Mouse (Mus musculus) lung, embryonic 14.5 days (tissue): ENCODE data around the gene Myh7. TPM values are rescaled to one million over a fixed set of nuclear protein-coding genes. Genes with fewer than 3 reads are reported as not detected.

Experiments used
- ATAC-seq: fragments of 200-750 bp; cut with Nextera tagmentation; 2 replicates; pipeline ENCODE4 v1.8.0; 2017; ENCODE audit warnings: mild to moderate bottlenecking, moderate TSS enrichment, moderate library complexity; ENCODE audit not compliant: insufficient read depth
- DNase-seq: peaks from one replicate; pipeline ENCODE4 v3.0.0-alpha.2; 2015
- H3K27ac ChIP-seq: fragments of 300-500 bp; sonication (generic); 2 replicates; pipeline ENCODE4 v1.5.1; 2014; ENCODE audit warnings: low read depth, mild to moderate bottlenecking, moderate library complexity
- H3K27me3 ChIP-seq: fragments of 300-500 bp; sonication (generic); 2 replicates; pipeline ENCODE4 v1.6.1; 2014; ENCODE audit warnings: low read length, control low read depth; ENCODE audit not compliant: insufficient read depth
- H3K36me3 ChIP-seq: fragments of 300-500 bp; sonication (generic); 2 replicates; pipeline ENCODE4 v1.6.1; 2014; ENCODE audit warnings: control low read depth; ENCODE audit not compliant: insufficient read depth
- H3K4me1 ChIP-seq: fragments of 300-500 bp; sonication (generic); 2 replicates; pipeline ENCODE4 v1.6.1; 2014; ENCODE audit warnings: antibody characterized with exemption, control low read depth; ENCODE audit not compliant: insufficient read depth
- H3K4me2 ChIP-seq: fragments of 300-500 bp; sonication (generic); 2 replicates; pipeline ENCODE4 v1.6.1; 2014; ENCODE audit warnings: mild to moderate bottlenecking
- H3K4me3 ChIP-seq: fragments of 300-500 bp; sonication (generic); 2 replicates; pipeline ENCODE4 v1.5.1; 2014; ENCODE audit warnings: low read depth, low read length
- H3K9ac ChIP-seq: fragments of 300-500 bp; sonication (generic); 2 replicates; pipeline ENCODE4 v1.6.1; 2014
- H3K9me3 ChIP-seq: fragments of 300-500 bp; sonication (generic); 2 replicates; pipeline ENCODE4 v1.6.1; 2016; ENCODE audit warnings: low read depth, low read length, control low read depth
- CTCF ChIP-seq: IDR thresholded peaks from 2 replicates; pipeline ENCODE4 v1.5.1; 2016; ENCODE audit warnings: antibody characterized with exemption, low read depth
- WGBS: fragments of 180-500 bp; shearing (Covaris S2); extraction: QIAGEN DNeasy Blood & Tissue Kit; methylation state at CpG from one replicate; pipeline ENCODE4 v1.1.7; 2014; 5-methylcytosine and 5-hydroxymethylcytosine counted together
- polyA plus RNA-seq: library from polyadenylated mRNA; unstranded; fragments of >200 nt; fragmentation: Nextera tagmentation; extraction: Ambion mirVana; gene quantifications from 2 replicates; pipeline ENCODE4 v1.2.1, GENCODE M21; 2014

Myh7 gene
- polyA plus RNA-seq, 1 experiment from 2014 or later = 3.6 TPM

- TF ChIP-seq CTCF = peak; percentile 16
- Histone ChIP-seq H3K4me3 (no peak overlapping the region), H3K27me3 (no peaks in the 10 kb centered on the region), H3K4me2 (no peak overlapping the region), H3K36me3 (peaks cover 52% of the 10 kb centered on the region), H3K9ac (no peak overlapping the region), H3K27ac (no peak overlapping the region), H3K4me1 (no peaks in the 10 kb centered on the region), H3K9me3 (no peaks in the 10 kb centered on the region)
- ATAC-seq (no peak), DNase-seq (no peak)
- WGBS = 72% methylated on average over 5 of the region's 5 CpGs
Measured at GRCm38 (mm10) chr14:55025527-55025926, 31.1 kb upstream of the Myh7 start.

- H3K9me3 ChIP-seq = no peaks in the 10 kb centered on the region
- 61% methylated on average over 7 of the region's 7 CpGs for WGBS
- H3K4me1 ChIP-seq = no peaks in the 10 kb centered on the region
- DNase-seq (peak; percentile 84), ATAC-seq (no peak)
- H3K27me3 ChIP-seq = no peaks in the 10 kb centered on the region
- H3K27ac ChIP-seq = no peak overlapping the region
- H3K4me2 ChIP-seq = no peak overlapping the region
- peaks cover 57% of the 10 kb centered on the region for H3K36me3 ChIP-seq
- H3K4me3 ChIP-seq = no peak overlapping the region
- no peak overlapping the region for H3K9ac ChIP-seq
- peak; percentile 72 for TF ChIP-seq CTCF
Measured at GRCm38 (mm10) chr14:55024236-55024635, 29.8 kb upstream of the Myh7 start.

GRCm38 (mm10) chr14:55023011-55023410, 28.6 kb upstream of the Myh7 start:
- H3K9ac ChIP-seq = no peak overlapping the region
- H3K36me3 ChIP-seq = peaks cover 63% of the 10 kb centered on the region
- no peak for TF ChIP-seq CTCF
- no peak for DNase-seq
- no peaks in the 10 kb centered on the region for H3K9me3 ChIP-seq
- no peak overlapping the region for H3K27ac ChIP-seq
- ATAC-seq = no peak
- no peak overlapping the region for H3K4me2 ChIP-seq
- H3K4me1 ChIP-seq = no peaks in the 10 kb centered on the region
- H3K4me3 ChIP-seq = no peak overlapping the region
- no peaks in the 10 kb centered on the region for H3K27me3 ChIP-seq
- WGBS = 91% methylated on average over 15 of the region's 15 CpGs

GRCm38 (mm10) chr14:55020394-55020793, 26.0 kb upstream of the Myh7 start:
- no peak overlapping the region for H3K4me2 ChIP-seq
- H3K36me3 ChIP-seq = peaks cover 68% of the 10 kb centered on the region
- 87% methylated on average over 9 of the region's 9 CpGs for WGBS
- no peak overlapping the region for H3K9ac ChIP-seq
- TF ChIP-seq CTCF = no peak
- no peak overlapping the region for H3K4me3 ChIP-seq
- no peaks in the 10 kb centered on the region for H3K27me3 ChIP-seq
- DNase-seq = no peak
- H3K9me3 ChIP-seq = no peaks in the 10 kb centered on the region
- ATAC-seq = no peak
- no peak overlapping the region for H3K27ac ChIP-seq
- H3K4me1 ChIP-seq = no peaks in the 10 kb centered on the region

- no peaks in the 10 kb centered on the region for H3K27me3 ChIP-seq
- 87% methylated on average over 16 of the region's 16 CpGs for WGBS
- H3K27ac ChIP-seq = no peak overlapping the region
- ATAC-seq (no peak), DNase-seq (no peak)
- no peak overlapping the region for H3K9ac ChIP-seq
- H3K36me3 ChIP-seq = peaks cover 35% of the 10 kb centered on the region
- no peak overlapping the region for H3K4me2 ChIP-seq
- H3K9me3 ChIP-seq = no peaks in the 10 kb centered on the region
- TF ChIP-seq CTCF = no peak
- H3K4me1 ChIP-seq = no peaks in the 10 kb centered on the region
- H3K4me3 ChIP-seq = no peak overlapping the region
Measured at GRCm38 (mm10) chr14:55016876-55017275, 22.4 kb upstream of the Myh7 start.

- H3K27me3 ChIP-seq = no peaks in the 10 kb centered on the region
- H3K4me1 ChIP-seq = no peaks in the 10 kb centered on the region
- no peak for TF ChIP-seq CTCF
- H3K4me3 ChIP-seq = peak overlapping the region; percentile 65
- H3K4me2 ChIP-seq = peak overlapping the region; percentile 69
- DNase-seq = no peak
- H3K9me3 ChIP-seq = no peaks in the 10 kb centered on the region
- peaks cover 24% of the 10 kb centered on the region for H3K36me3 ChIP-seq
- H3K9ac ChIP-seq = peak overlapping the region; percentile 73
- no peak; the same call in 1 of the 2 replicates for ATAC-seq
- under 1% methylated on average over 17 of the region's 17 CpGs for WGBS
- peak overlapping the region; percentile 48 for H3K27ac ChIP-seq
Measured at GRCm38 (mm10) chr14:55015767-55016111, 21.3 kb upstream of the Myh7 start.

GRCm38 (mm10) chr14:55014991-55015766, 20.8 kb upstream of the Myh7 start, which contains the start of gene Ngdn:
TSS of gene Ngdn (plus strand) at chr14:55015454.
- H3K4me2 ChIP-seq = peak within 1 kb of the TSS; percentile 76
- under 1% methylated on average over 36 of the region's 36 CpGs for WGBS
- ATAC-seq (peak; percentile 95), DNase-seq (peak; percentile 100)
- H3K4me3 ChIP-seq = peak within 1 kb of the TSS; percentile 65
- no peaks in the 10 kb centered on the region for H3K27me3 ChIP-seq
- peak; percentile 94 for TF ChIP-seq CTCF
- no peaks in the 10 kb centered on the region for H3K9me3 ChIP-seq
- H3K9ac ChIP-seq = peak within 1 kb of the TSS; percentile 73
- H3K36me3 ChIP-seq = peaks cover 19% of the 10 kb centered on the region
- H3K4me1 ChIP-seq = no peaks in the 10 kb centered on the region
- H3K27ac ChIP-seq = peak within 1 kb of the TSS; percentile 97
